Mouse (Mus musculus) hindlimb bud, embryonic 11.5 days (tissue): ENCODE results near the gene Ckm.

Source experiments
- DNase-seq: peaks from one replicate; pipeline ENCODE4 v3.0.0-alpha.2; 2012; ENCODE audit warnings: low read depth, low spot score; ENCODE audit errors: extremely low spot score

The Ckm gene

GRCm38 (mm10) chr7:19404476-19404875 is at the start of gene Ckm:
Ckm (plus strand) TSS chr7:19404776.
- no peak for DNase-seq

DNA sequence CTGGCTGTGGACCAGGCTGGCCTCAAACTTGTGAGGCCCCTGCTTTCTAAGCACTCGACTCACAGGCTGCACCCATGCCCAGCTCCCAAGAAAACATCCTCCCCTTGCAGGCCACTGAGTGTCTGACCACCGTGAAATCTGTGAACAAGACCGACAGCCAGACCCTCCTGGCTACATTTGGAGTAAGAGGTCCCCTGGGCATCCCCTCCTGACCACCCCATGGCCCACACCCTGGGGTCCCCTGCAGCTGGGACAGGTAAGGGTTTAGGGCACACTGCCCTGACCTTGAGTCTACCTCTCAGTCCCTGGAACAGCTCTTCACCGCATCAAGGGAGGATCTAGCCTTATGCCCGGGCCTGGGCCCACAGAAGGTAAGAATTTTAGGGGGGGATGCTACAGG is 49.6 kb upstream of the Ckm start:
- DNase-seq: no peak

GRCm38 (mm10) chr7:19356311-19356710 is 48.3 kb upstream of the Ckm start:
- DNase-seq: no peak

DNA sequence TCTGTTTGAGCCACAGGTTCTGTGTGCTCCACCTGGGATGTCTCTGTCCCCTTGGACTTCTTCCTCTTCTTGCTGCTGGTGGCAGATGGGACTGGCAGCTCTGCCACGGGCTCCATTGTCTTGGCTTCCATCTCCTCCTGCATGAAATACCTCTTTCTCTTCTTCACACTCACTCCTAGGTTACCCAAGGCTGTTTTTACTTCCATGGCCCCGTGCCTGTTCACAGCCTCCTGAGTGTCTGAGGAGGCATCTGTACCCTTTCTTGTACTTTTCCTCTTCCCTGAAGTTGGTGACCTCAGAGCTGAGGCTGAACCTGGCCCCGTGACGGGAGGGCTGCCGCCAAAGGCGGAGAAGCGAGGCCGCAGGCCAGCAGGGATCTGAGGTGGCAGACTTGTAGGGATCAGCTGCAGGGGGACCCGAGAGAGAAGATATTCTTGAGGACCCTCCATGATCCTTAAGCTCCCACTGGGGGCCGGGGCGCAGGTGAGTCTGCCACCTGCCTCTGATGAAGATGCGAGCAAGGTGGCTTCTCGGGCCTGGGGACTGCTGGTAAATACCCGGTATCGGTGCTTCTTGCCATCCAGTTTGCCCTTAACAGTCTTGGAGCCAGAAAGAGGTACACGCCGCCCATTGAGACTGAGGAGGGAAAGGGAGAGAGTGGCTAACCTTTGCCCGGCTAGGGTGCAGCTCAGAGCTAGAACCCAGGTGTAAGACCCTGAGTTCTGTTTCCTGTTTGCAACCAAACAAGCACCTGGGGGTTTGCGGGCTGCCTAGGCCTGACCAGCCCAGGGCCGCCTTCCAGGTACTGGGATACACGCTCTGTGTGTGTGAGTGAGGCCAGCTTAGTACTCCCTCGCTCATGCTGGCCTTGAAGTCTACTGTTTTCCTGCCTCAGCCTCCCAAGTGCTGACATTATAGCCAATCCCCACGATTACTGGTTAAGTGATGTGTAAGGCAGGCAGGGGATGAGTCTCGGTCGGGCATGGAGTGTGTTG is 46.9 kb upstream of the Ckm start:
- no peak for DNase-seq

DNA sequence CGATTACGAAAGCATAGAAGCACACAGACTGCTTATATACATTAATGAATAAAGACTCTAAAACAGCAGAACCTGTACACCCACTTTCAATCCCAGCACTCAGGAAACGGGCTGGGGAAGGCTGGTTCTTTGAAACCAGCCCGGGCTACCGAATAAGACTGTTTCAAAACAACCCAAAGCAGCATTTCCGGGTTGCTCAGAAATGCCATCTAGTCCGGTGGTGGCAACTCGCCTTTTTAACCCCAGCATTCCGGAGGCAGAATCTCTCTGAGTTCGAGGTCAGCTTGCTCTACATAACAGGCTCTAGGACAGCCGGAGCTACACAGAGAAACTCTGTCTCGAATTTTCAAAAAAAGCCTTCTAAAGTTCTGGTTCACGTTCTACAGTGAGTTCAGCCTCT is 45.9 kb upstream of the Ckm start:
- no peak for DNase-seq

- DNase-seq: peak; percentile 96
These were observed 45.2 kb upstream of the Ckm start, which contains the start of the genes Cd3eap and Ppp1r13l for GRCm38 (mm10) chr7:19359299-19359891. Cd3eap (minus strand) TSS chr7:19359483. Ppp1r13l (plus strand) TSS chr7:19359749.

DNA sequence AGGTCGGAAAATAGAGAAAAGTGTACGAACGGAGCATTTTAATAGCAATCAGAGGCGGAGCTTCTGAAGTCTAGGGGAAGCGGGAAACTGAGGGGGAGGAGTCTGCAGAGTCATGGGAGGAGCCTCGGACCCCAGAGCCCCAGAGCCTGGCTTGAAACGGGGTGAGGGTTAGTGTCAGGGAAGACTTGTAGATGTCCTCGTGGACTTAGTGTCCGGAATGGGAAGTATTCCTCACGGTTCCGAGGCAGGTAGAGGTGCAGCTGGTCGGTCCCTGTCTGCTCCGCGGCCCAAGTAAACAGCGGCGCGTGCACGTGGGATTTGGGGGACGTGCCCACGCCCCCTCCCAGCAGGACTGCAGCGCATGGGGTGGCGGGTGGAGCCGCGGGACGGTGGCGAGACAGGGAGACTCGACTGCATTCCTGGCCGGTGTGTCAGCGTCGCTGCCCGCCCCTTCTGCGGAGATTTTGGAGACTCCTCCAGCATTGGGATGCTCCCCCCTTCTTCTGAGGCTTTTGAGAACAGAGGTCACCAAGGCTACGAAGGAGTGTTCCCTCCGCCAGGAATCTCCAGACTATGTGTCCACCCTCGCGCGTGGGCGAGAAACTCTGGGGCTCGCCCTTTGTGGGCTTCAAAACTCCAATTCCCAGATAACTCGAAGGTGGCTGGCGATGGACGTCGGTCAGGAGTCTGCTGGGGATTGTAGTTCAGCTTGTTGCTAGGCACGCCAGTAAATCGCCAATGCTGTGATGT is 44.5 kb upstream of the Ckm start:
- DNase-seq: no peak

GRCm38 (mm10) chr7:19360944-19361343 is 43.6 kb upstream of the Ckm start:
- DNase-seq: no peak

GRCm38 (mm10) chr7:19361720-19362119 is 42.9 kb upstream of the Ckm start:
- no peak for DNase-seq

- DNase-seq: no peak
These were observed 42.3 kb upstream of the Ckm start for GRCm38 (mm10) chr7:19362276-19362675.

GRCm38 (mm10) chr7:19363881-19364280 is 40.7 kb upstream of the Ckm start:
- DNase-seq: no peak

- DNase-seq: no peak
These were observed 39.2 kb upstream of the Ckm start for GRCm38 (mm10) chr7:19365376-19365775.

GRCm38 (mm10) chr7:19368380-19368779 is 36.2 kb upstream of the Ckm start:
- no peak for DNase-seq

- no peak for DNase-seq
These were observed 34.7 kb upstream of the Ckm start for GRCm38 (mm10) chr7:19369823-19370425.

GRCm38 (mm10) chr7:19373367-19373766 is 31.2 kb upstream of the Ckm start:
- no peak for DNase-seq

DNA sequence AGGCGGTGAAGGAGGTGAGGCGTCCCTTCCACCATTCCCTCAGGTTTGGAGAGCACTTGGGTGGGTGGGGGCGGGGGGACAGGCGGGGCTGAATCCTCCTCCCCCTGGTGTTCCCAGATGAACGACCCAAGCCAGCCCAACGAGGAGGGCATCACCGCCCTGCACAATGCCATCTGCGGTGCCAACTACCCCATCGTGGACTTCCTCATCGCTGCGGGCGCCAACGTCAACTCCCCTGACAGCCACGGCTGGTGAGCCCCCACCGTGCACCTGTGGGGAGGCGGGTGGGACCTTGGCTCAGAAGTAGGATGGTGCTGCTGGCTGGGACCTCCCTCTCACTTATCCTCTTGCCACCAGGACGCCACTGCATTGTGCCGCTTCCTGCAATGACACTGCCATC is 29.2 kb upstream of the Ckm start:
- no peak for DNase-seq

- DNase-seq: no peak
These were observed 28.6 kb upstream of the Ckm start for GRCm38 (mm10) chr7:19376019-19376418.

- no peak for DNase-seq
These were observed 26.5 kb upstream of the Ckm start for GRCm38 (mm10) chr7:19378049-19378448.

DNA sequence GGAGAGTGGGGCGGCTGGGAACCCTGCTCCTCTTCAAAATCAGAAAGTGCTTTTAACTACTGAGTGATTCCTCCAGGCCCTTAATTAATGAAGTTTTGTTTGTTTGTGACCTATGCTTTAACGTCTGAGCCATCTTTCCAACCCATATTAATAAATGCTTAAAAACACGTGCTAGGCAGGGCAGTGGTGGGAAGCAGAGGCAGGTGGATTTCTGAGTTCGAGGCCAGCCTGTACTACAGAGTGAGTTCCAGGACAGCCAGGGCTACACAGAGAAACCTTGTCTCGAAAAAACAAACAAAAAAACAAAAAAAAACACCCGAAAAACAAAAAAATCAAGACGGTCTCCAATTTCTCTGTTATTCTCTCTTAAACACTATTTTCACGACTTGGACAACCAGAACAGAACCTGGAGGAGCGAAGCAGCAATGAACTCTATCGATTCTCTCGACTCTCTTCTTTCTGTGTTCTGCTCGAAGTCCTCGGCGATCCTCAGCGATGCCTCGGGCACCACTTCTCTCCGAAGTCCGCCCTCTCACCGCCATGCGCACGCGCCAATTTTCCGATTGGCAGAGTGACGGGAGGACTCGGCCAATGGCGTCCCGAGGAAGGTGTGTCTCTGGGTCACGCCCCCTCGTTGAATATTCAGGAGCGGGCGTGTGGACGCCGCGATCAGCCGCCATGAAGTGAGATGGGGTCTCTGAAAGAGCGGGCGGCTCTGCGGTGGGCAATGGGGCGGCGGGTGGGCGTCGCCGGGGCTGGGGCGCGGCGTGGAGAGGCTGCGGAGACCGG is 23.0 kb upstream of the Ckm start, which contains the start of gene Ercc2:
Ercc2 (plus strand) TSS at position 634 of the 789 bp plus-strand sequence.
- DNase-seq: peak; percentile 97

- DNase-seq: no peak
These were observed 22.4 kb upstream of the Ckm start for GRCm38 (mm10) chr7:19382166-19382541.
